Mouse (Mus musculus) c-Kit-positive CD71-negative TER-119-negative erythroid progenitor cells, embryonic 14.5 days (primary cell): ENCODE measurements around the gene Elp5.
"Not testable (repeated sequence)": the region's sequence is repeated elsewhere in the genome, so short reads cannot be mapped to it uniquely, and the experiment has no call there.

Experiments used
- DNase-seq: peaks from one replicate; pipeline ENCODE4 v3.0.0-alpha.2; 2013; ENCODE audit warnings: low read depth

The Elp5 gene

GRCm38 (mm10) chr11:69933066-69933465 lies 49.3 kb downstream of the Elp5 start:
- DNase-seq: no peak

- no peak for DNase-seq
Observed at GRCm38 (mm10) chr11:69932254-69932653, 50.1 kb downstream of the Elp5 start.

GRCm38 (mm10) chr11:69931769-69932168 lies 50.5 kb downstream of the Elp5 start:
- no peak for DNase-seq

- DNase-seq: no peak
Observed at GRCm38 (mm10) chr11:69930967-69931537, 51.3 kb downstream of the Elp5 start.

- not testable (repeated sequence) for DNase-seq
Observed at GRCm38 (mm10) chr11:69930176-69930575, 52.1 kb downstream of the Elp5 start.

GRCm38 (mm10) chr11:69929712-69930111 lies 52.6 kb downstream of the Elp5 start:
- no peak for DNase-seq

- DNase-seq: no peak
Observed at GRCm38 (mm10) chr11:69927501-69927900, 54.8 kb downstream of the Elp5 start.

GRCm38 (mm10) chr11:69922796-69923195 lies 59.5 kb downstream of the Elp5 start:
- no peak for DNase-seq

GRCm38 (mm10) chr11:69922012-69922756 lies 60.1 kb downstream of the Elp5 start:
- no peak for DNase-seq

GRCm38 (mm10) chr11:69921114-69922011 lies 61.0 kb downstream of the Elp5 start, which contains the start of gene Eif5a:
Gene Eif5a, minus strand, starts transcription at chr11:69921958.
- DNase-seq: peak; percentile 100

GRCm38 (mm10) chr11:69920266-69921031 lies 61.9 kb downstream of the Elp5 start:
- DNase-seq: no peak

- DNase-seq: peak; percentile 79
Observed at GRCm38 (mm10) chr11:69919661-69920265, 62.6 kb downstream of the Elp5 start.

- no peak for DNase-seq
Observed at GRCm38 (mm10) chr11:69919053-69919452, 63.3 kb downstream of the Elp5 start.
